In the genomic region with DNA sequence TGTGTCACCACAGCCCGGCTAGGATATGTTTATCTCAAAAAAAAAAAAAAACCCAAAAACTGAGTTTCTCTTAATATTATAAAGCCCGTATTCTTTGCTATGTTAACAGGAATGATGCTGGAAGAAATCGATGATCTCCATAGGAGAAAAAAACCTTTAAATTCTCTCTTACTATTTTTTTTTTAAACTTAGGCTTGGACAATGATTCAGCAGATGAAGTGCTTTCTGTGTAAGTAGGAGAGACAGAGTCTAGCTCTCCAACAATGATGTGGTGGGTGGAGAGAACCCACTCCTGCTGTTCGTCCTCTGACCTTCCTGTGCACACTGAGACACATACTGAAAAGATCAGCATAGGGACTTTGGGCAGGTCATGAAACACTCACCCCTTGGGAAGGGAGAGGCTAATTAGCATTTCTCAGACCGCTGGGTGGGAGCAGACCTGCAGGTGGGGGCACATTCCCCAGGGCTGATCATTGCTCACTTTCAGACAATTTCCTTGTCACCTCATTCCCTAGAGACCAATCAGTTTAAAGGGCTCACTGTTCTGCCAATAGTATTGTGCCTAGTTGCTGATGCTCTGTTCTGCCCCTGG, we compare ENCODE assay signal across 15 mouse cellular contexts.
"Had no signal": no experiment of that assay in that cellular context is flagged by ENCODE, and none has a peak within 500 bp of the region (broad histone marks: within the 10 kb centered on the region; RNA-seq: fewer than 3 reads in every experiment).

No protein-coding gene starts in this region.

- H3K4me1 ChIP-seq: liver, embryonic 13.5 days; midbrain, embryonic 10.5 days; midbrain, embryonic 13.5 days; neural tube, embryonic 13.5 days had no signal

- H3K27me3 ChIP-seq: liver, embryonic 13.5 days; midbrain, embryonic 13.5 days; neural tube, embryonic 13.5 days had no signal

- H3K4me3 ChIP-seq: layer of hippocampus, adult 2 months; liver, embryonic 13.5 days; megakaryocyte, embryonic 14.5 days; midbrain, embryonic 10.5 days; midbrain, embryonic 13.5 days; myocyte; neural tube, embryonic 13.5 days had no signal

- H3K9me3 ChIP-seq: liver, embryonic 13.5 days; midbrain, embryonic 10.5 days; midbrain, embryonic 13.5 days; neural tube, embryonic 13.5 days had no signal

- DNase-seq: kidney, adult 2 months; kidney, postnatal 25 days; layer of hippocampus, adult 9-11 months; liver, embryonic 13.5 days; lung, embryonic 14.5 days; lung, postnatal 36 days; right cerebral cortex, postnatal 14 days; right cerebral cortex, postnatal 4 days; thymus, postnatal 25 days had no signal

- H3K36me3 ChIP-seq: liver, embryonic 13.5 days; midbrain, embryonic 10.5 days; midbrain, embryonic 13.5 days; neural tube, embryonic 13.5 days had no signal
